Mouse (Mus musculus) layer of hippocampus, adult 9-11 months (tissue): ENCODE data around the gene Tmem40.

Source experiments
- DNase-seq: peaks from one replicate; pipeline ENCODE4 v3.0.0; 2022

Tmem40 gene

DNA sequence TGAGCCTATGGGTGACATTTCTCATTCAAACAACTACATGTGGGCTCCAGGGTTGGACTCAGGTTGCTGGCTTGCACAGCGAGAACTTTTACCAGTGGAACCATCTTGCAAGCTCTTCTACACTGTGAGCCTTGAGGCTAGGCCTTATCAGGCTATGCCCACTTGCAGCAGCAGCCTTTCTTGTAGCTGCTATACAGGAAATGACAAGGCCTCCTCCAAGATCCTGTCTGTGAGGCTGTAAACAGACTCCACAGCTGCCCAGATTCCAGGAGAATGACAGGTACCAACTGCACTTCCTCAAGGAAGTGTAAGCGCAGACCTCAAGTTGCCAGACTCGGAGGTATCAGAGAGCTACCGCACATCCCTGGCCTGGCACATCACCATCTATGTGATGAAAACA, 6.0 kb upstream of the Tmem40 start:
- DNase-seq: no peak

DNA sequence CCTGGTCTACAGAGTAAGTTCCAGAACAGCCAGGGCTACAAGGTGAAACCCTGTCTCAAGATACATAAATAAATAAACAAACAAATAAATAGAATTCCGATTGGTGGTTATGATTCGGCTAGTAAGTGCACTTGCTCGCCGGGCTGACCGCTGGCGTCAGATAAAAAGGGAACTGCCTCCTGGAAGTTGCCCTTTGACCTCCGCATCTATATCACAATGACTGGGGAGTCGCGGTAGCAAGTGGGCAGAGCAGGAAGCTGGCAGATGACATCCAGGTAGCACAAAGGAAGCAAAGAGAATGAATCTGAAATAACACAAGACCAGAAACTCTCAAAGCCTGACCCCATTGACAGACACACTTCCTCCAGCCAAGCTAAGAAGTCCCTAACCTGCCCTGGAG, 5.1 kb upstream of the Tmem40 start:
- DNase-seq: no peak

- peak; percentile 78 for DNase-seq
Observed at GRCm38 (mm10) chr6:115764179-115764578, 2.0 kb upstream of the Tmem40 start.

DNA sequence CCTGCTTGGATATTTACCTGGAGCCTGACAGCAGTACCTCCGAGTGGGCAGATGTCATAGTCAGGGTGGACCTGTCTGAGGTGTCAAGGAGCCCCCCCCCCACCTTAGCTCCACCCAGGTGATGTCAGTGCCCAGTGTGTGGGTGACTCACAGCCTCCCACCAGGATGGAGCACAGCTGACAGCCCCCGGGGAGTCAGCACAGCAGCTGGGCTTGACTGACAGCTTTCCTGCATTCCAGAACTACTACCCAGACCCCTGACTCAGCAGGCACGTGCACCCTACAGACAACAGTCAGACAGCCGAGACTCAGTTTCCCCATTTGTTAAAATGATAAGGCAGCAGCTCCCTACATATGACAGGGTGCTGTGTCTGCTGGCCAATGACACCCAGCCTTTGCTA, 1.2 kb downstream of the Tmem40 start:
- DNase-seq: no peak

DNA sequence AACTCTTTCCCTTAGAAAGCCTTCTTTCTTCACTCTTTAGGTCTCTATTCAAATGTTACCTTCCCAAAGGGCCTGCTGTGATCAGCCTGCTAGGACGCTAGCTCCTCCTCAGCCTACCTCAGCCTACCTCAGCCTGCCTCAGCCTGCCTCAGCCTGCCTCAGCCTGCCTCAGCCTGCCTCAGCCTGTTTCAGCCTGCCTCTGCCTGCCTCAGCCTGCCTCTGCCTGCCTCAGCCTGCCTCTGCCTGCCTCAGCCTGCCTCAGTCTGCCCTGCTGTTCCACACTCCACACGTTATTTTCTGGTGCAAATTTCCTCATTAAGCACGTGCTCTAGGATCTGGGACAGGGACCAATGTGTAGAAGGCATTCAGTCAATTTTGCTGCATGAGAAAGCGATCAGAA, 2.1 kb downstream of the Tmem40 start:
- no peak for DNase-seq

GRCm38 (mm10) chr6:115759461-115759860, 2.7 kb downstream of the Tmem40 start:
- DNase-seq: no peak

DNA sequence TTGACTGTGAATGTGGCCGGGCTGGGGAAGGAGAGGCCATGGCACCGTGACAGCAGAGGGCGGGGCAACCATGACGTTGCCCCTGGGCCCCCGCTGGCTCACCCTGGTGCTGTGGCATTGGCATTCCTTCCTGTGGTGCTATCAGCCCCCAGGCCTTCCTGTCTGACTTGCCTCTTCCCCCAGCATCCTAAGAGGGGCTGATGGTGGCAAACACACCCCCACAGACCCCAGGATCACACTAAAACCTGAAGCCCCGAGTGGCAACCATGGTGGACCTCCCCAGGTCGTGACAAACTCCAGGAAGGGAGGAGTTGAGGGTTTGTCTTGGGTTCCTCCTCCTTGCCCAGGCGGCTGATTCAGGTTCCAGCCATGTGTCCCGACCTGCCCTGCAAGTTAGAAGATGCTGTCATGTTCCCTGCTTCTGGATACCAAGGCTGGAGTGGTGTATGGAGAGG, 3.2 kb downstream of the Tmem40 start:
- no peak for DNase-seq

- no peak for DNase-seq
Observed at GRCm38 (mm10) chr6:115755536-115755935, 6.7 kb downstream of the Tmem40 start.

GRCm38 (mm10) chr6:115746326-115746725, 15.9 kb downstream of the Tmem40 start:
- no peak for DNase-seq

GRCm38 (mm10) chr6:115743569-115743968, 18.6 kb downstream of the Tmem40 start:
- DNase-seq: no peak

DNA sequence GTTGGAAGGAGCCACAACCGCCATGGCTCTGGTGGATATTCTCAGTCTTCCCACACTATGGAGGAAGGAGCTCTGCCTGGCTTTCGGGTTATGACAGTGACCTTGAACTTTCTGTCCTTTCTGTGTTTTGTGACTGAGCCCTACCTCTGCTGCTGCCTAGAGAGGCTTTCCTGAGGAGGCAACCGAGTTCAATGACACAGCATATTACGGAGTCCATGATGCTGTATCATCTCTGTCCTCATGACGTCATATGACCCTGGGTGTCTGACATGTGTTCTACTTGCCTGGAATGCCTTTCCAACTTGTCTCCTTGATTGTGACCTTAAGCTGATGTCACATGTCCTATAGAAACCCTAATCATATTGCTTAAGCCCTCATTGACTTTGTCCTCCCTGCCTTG, 23.2 kb downstream of the Tmem40 start:
- no peak for DNase-seq

DNA sequence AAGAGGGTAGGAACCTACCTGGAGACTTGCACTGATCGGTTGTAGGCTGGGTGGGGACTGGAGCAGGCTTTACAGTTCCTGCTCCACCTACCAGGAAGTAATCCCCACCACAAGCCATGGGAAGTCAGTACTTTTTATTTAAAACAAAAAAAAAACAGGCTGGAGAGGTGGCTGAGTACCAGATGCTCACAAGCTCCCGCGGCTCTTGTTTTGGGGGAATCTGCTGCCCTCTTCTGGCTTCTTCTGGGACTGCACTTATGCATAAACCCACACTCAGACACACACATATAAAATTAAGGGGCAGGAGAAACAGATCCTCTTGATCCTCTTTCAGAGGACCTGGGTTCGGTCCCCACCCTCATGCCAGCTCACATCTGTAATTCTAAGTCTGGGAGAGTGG, 27.3 kb downstream of the Tmem40 start:
- DNase-seq: no peak

- no peak for DNase-seq
Observed at GRCm38 (mm10) chr6:115732341-115732928, 29.8 kb downstream of the Tmem40 start.

DNA sequence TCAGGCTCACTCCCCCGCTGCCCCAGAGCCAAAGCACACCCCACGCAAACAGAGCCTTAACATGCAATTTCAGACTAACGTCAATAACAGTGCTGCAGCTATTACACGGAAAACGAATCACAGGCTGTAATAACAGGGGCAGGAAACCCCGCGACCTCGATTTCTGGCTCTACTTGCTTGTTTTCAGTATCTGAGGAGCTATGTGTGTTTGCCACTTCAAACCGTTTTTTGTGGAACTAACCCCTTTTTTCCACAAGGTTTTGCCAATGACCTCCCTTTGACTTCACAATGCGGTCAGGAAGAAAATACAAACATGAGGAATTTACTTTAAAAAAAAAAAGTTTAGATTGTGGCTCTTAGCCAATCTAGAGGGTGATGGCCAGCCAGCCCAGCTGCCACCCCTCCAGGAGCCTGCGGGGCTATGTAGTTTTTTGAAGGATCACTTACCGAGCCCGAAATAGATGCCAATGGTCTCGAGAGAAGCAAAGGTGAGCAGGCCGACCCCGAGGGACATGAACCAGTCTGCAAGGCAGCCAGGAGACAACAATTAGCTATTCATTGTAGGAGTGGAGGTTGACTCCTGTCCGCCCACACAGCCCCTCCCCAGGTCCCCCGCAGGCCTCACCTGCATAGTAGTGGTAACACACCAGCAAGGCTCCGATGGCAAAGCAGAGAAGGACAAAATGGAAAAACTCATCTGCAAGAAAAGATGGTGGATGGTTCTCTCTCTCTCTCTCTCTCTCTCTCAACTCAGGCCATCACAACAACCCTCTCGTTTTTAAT, 31.5 kb downstream of the Tmem40 start:
- no peak for DNase-seq

DNA sequence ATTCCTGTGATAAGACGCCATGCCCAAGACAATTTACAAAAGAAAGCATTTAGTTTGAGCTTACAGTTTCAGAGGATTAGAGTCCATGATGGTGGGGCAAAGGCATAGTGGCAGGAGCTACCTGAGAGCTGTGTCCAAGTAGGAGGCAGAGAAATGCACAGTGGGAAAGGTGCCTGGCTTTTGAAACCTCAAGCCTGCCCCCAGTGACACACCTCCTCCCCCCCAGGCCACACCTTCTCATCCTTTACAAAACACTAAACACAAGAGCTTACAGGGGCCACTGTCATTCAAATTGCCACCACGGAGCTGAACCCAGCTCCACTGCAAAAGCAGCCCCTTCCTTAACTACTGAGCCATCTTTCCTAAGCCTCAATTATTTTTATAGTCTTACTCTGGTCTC, 34.6 kb downstream of the Tmem40 start:
- DNase-seq: no peak

DNA sequence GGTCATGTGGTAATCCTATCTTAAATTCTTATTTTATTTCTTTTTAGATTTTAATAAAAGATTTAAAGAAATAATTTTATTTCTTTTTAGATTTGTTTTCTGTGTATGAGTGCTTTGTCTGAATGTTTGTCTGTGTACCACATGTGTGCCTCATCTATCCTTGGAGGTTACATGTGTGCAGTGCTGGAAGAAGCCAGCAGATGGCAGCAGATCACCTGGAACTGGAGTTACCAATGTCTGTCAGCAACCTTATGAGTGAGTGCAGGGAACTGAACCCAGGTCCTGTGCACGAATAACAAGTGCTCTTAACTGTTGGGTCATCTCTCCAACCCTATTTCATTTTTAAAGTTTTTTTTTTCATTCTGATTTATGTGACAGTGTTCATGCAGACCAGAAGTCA, 35.1 kb downstream of the Tmem40 start:
- DNase-seq: peak; percentile 12

GRCm38 (mm10) chr6:115722246-115722645, 40.0 kb downstream of the Tmem40 start:
- DNase-seq: no peak

GRCm38 (mm10) chr6:115717715-115718558, 44.3 kb downstream of the Tmem40 start:
- DNase-seq: peak; percentile 45

- no peak for DNase-seq
Observed at GRCm38 (mm10) chr6:115717101-115717652, 45.0 kb downstream of the Tmem40 start.

DNA sequence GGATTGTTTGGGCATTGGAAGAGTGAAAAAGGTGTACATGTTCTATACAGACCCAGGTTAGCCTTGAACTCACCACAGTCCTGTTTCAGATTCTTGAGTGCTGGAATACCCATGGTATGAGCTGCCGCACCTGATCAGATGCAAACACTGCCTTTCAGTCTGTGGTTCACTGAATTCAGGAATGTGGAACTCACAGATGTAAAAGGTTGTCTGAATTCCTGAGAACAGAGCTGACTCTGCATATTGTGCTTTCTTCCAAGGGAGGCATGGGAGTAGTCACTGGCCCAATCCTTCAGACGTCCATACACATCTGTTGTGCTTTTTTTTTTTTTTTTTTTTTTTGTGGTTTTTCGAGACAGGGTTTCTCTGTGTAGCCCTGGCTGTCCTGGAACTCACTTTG, 50.9 kb downstream of the Tmem40 start:
- DNase-seq: no peak

GRCm38 (mm10) chr6:115702901-115703300, 59.3 kb downstream of the Tmem40 start:
- DNase-seq: no peak

DNA sequence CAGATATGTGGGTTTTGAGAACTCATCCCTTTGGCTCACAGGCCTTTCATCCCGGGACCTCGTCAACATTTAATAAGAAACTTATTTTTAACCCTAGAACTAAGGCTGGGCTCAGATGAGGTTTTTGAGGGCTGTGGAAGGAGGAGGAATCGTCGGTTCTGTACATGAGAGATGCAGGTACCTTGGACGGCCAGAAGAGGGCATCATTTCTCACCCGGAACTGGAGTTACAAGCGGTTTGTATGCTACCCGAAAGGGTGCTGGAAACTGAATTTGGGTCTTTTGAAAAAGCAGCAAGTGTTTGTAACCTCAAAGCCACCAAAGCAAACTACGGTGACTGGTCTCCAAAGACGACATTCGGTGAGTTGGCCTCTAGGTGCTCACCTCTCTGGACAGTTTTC, 60.9 kb downstream of the Tmem40 start:
- DNase-seq: no peak

DNA sequence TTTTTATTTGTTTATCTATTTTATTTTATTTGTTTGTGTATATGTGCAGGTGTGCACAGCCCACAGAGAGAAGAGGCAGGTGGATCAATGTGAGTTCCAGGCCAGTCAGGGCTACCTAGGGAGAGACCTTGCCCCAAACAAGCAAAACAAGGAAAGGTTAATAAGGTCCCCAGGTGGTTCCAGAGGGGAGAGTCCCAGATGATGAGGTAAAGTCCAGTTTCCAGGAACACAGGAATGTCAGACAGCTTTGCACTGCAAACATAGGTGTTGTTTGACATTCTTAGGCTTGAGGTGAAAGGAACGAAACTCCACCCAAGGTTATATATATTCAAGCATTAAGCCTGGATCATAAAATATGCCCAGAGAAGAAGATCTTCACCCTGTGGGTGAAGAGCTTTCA, 61.4 kb downstream of the Tmem40 start:
- no peak for DNase-seq
